In genomic region chr11:116245616-116246015, GRCm38 (mm10) we compare ENCODE assay signal across 29 mouse cellular contexts. TPM values are rescaled to one million over a fixed set of nuclear protein-coding genes. Genes with fewer than 3 reads are reported as not detected.
DNase-seq lines count a peak whose midpoint lies in the region; ATAC-seq and TF ChIP-seq lines count a peak whose summit lies in the region.
"Had no signal": no experiment of that assay in that cellular context is flagged by ENCODE, and none has a peak within 500 bp of the region (broad histone marks: within the 10 kb centered on the region; RNA-seq: fewer than 3 reads in every experiment).

No protein-coding gene starts in this region.

- 63% methylated on average over 6 of the region's 6 CpGs for WGBS in kidney, embryonic 14.5 days
- WGBS in kidney, embryonic 15.5 days, result 65% methylated on average over 6 of the region's 6 CpGs
- 54% methylated on average over 6 of the region's 6 CpGs for WGBS in small intestine, adult 2 months
- WGBS in hindbrain, embryonic 12.5 days, result 73% methylated on average over 6 of the region's 6 CpGs

- no peak overlapping the region for H3K9ac ChIP-seq in kidney, embryonic 14.5 days (ENCODE audit: low read depth, low read length)
- no peak overlapping the region for H3K9ac ChIP-seq in kidney, embryonic 15.5 days
- no peak overlapping the region for H3K9ac ChIP-seq in hindbrain, embryonic 12.5 days
- H3K9ac ChIP-seq: embryonic facial prominence, embryonic 13.5 days; forebrain, embryonic 12.5 days; forebrain, embryonic 15.5 days; hindbrain, embryonic 13.5 days had no signal

- no peak overlapping the region for H3K27ac ChIP-seq in kidney, embryonic 14.5 days (ENCODE audit: low read depth, low read length)
- no peak overlapping the region for H3K27ac ChIP-seq in kidney, embryonic 15.5 days
- peak overlapping the region; percentile 40 for H3K27ac ChIP-seq in small intestine, adult 2 months (ENCODE audit: insufficient read depth, low read depth, low read length)
- H3K27ac ChIP-seq in hindbrain, embryonic 12.5 days, result no peak overlapping the region
- H3K27ac ChIP-seq: embryonic facial prominence, embryonic 10.5 days; embryonic facial prominence, embryonic 13.5 days; forebrain, embryonic 12.5 days; forebrain, embryonic 15.5 days; gastrocnemius, adult 2 months; hindbrain, embryonic 13.5 days had no signal

- DNase-seq in kidney, adult 11 months, result peak; percentile 78
- peak; percentile 71 to 73 for DNase-seq in kidney, adult 8-10 months
- peak; percentile 44 for DNase-seq in kidney, postnatal 14 days
- no peak for DNase-seq in frontal cortex, postnatal 25 days (ENCODE audit: low spot score in 2 of 2)
- DNase-seq: adrenal gland, adult 2 months; adrenal gland, postnatal 14 days; B cell, adult 2 months; cerebellum, adult 11 months; cerebellum, adult 2 months; cerebellum, adult 9-11 months; cerebellum, postnatal 25 days; embryo, embryonic 11 days; gastrocnemius, adult 2 months; gastrocnemius, postnatal 14 days; heart, adult 11 months had no signal

- TF ChIP-seq POLR2A in small intestine, adult 2 months (IDR thresholded peaks at IDR 0.05; ENCODE audit: low read depth, low read length), result no peak

- H3K4me1 ChIP-seq in kidney, embryonic 14.5 days (ENCODE audit: control insufficient read depth, insufficient read depth, low read length), result peaks cover 18% of the 10 kb centered on the region
- peaks cover 20% of the 10 kb centered on the region for H3K4me1 ChIP-seq in kidney, embryonic 15.5 days
- H3K4me1 ChIP-seq in small intestine, adult 2 months (ENCODE audit: control insufficient read depth, insufficient read depth, insufficient read length, low read length), result peaks cover 41% of the 10 kb centered on the region
- H3K4me1 ChIP-seq in hindbrain, embryonic 12.5 days, result peaks cover 9% of the 10 kb centered on the region
- H3K4me1 ChIP-seq: forebrain, embryonic 12.5 days; forebrain, embryonic 15.5 days had no signal

- H3K36me3 ChIP-seq in kidney, embryonic 14.5 days (ENCODE audit: control insufficient read depth, insufficient read depth, low read length), result peaks cover 71% of the 10 kb centered on the region
- H3K36me3 ChIP-seq in kidney, embryonic 15.5 days, result peaks cover 74% of the 10 kb centered on the region
- peaks cover 59% of the 10 kb centered on the region for H3K36me3 ChIP-seq in small intestine, adult 2 months (ENCODE audit: control insufficient read depth, insufficient read depth, low read length)
- peaks cover 72% of the 10 kb centered on the region for H3K36me3 ChIP-seq in hindbrain, embryonic 12.5 days

- no peak overlapping the region for H3K4me2 ChIP-seq in kidney, embryonic 14.5 days (replicated peaks; ENCODE audit: low read depth, low read length)
- H3K4me2 ChIP-seq in kidney, embryonic 15.5 days, result no peak overlapping the region
- no peak overlapping the region for H3K4me2 ChIP-seq in hindbrain, embryonic 12.5 days (replicated peaks)
- H3K4me2 ChIP-seq: embryonic facial prominence, embryonic 13.5 days; forebrain, embryonic 12.5 days; forebrain, embryonic 15.5 days; heart, embryonic 11.5 days; hindbrain, embryonic 13.5 days had no signal

- no peak overlapping the region for H3K4me3 ChIP-seq in kidney, embryonic 14.5 days (ENCODE audit: low read length)
- no peak overlapping the region for H3K4me3 ChIP-seq in kidney, embryonic 15.5 days (replicated peaks)
- no peak overlapping the region for H3K4me3 ChIP-seq in small intestine, adult 2 months (ENCODE audit: low read depth, low read length)
- H3K4me3 ChIP-seq in hindbrain, embryonic 12.5 days, result no peak overlapping the region
- H3K4me3 ChIP-seq: embryonic facial prominence, embryonic 10.5 days; embryonic facial prominence, embryonic 13.5 days; erythroblast, embryonic 14.5 days; forebrain, embryonic 12.5 days; forebrain, embryonic 15.5 days; gastrocnemius, adult 2 months; hindbrain, embryonic 13.5 days had no signal

- H3K9me3 ChIP-seq in kidney, embryonic 14.5 days (ENCODE audit: control insufficient read depth, low read length), result no peaks in the 10 kb centered on the region
- H3K9me3 ChIP-seq in kidney, embryonic 15.5 days (replicated peaks), result no peaks in the 10 kb centered on the region
- no peaks in the 10 kb centered on the region for H3K9me3 ChIP-seq in hindbrain, embryonic 12.5 days (replicated peaks)
- H3K9me3 ChIP-seq: embryonic facial prominence, embryonic 10.5 days; embryonic facial prominence, embryonic 13.5 days; forebrain, embryonic 12.5 days; forebrain, embryonic 15.5 days; hindbrain, embryonic 13.5 days had no signal

- no peak for TF ChIP-seq CTCF in small intestine, adult 2 months (IDR thresholded peaks at IDR 0.05; ENCODE audit: extremely low read depth, insufficient read length, insufficient replicate concordance, low read depth, low read length)

- no peak for ATAC-seq in kidney, embryonic 14.5 days (ENCODE audit: low FRiP score, low TSS enrichment)
- no peak for ATAC-seq in kidney, embryonic 15.5 days (replicated peaks; ENCODE audit: low FRiP score)
- no peak for ATAC-seq in hindbrain, embryonic 12.5 days (ENCODE audit: low FRiP score)
- ATAC-seq: forebrain, embryonic 15.5 days; hindbrain, embryonic 16.5 days had no signal

- no peaks in the 10 kb centered on the region for H3K27me3 ChIP-seq in kidney, embryonic 14.5 days (ENCODE audit: control insufficient read depth, insufficient read depth, low read length)
- no peaks in the 10 kb centered on the region for H3K27me3 ChIP-seq in kidney, embryonic 15.5 days
- no peaks in the 10 kb centered on the region for H3K27me3 ChIP-seq in small intestine, adult 2 months (ENCODE audit: control insufficient read depth, insufficient read depth, low read length)
- H3K27me3 ChIP-seq in hindbrain, embryonic 12.5 days, result no peaks in the 10 kb centered on the region
- H3K27me3 ChIP-seq: CH12.LX; embryonic facial prominence, embryonic 13.5 days; forebrain, embryonic 12.5 days; forebrain, embryonic 15.5 days; hindbrain, embryonic 13.5 days had no signal

RNA-seq across cellular contexts. Expression of gene Evpl, which starts 7.7 kb away (rescaled TPM):
- polyA plus RNA-seq in kidney, embryonic 14.5 days (2014; fragmentation: Nextera tagmentation; extraction: Ambion mirVana), result 1.4 and 2.6 TPM in 2 replicates
- 2.8 and 2.9 TPM in 2 replicates for polyA plus RNA-seq in kidney, embryonic 15.5 days (2015; fragmentation: Nextera tagmentation; extraction: Ambion mirVana)
- polyA plus RNA-seq in small intestine, adult 2 months (2012; rRNA removed), result 6.3 and 12.1 TPM in 2 replicates
- 1.0 and 1.3 TPM in 2 replicates for polyA plus RNA-seq in hindbrain, embryonic 12.5 days (2016; fragmentation: Nextera tagmentation; extraction: Ambion mirVana)

RNA-seq across cellular contexts. Expression of gene Srp68, which starts 28.4 kb away (rescaled TPM):
- polyA plus RNA-seq in kidney, embryonic 14.5 days (2014; fragmentation: Nextera tagmentation; extraction: Ambion mirVana), result 60.6 and 85.6 TPM in 2 replicates
- 91.3 and 96.5 TPM in 2 replicates for polyA plus RNA-seq in kidney, embryonic 15.5 days (2015; fragmentation: Nextera tagmentation; extraction: Ambion mirVana)
- 21.2 and 39.0 TPM in 2 replicates for polyA plus RNA-seq in small intestine, adult 2 months (2012; rRNA removed)
- polyA plus RNA-seq in hindbrain, embryonic 12.5 days (2016; fragmentation: Nextera tagmentation; extraction: Ambion mirVana), result 85.2 and 88.0 TPM in 2 replicates

RNA-seq across cellular contexts. Expression of gene Galr2, which starts 35.1 kb away (rescaled TPM):
- 0.13 TPM in 1 of 2 replicates, not detected in the other for polyA plus RNA-seq in kidney, embryonic 14.5 days (2014; fragmentation: Nextera tagmentation; extraction: Ambion mirVana)
- polyA plus RNA-seq in kidney, embryonic 15.5 days (2015; fragmentation: Nextera tagmentation; extraction: Ambion mirVana), result 0.22 and 0.32 TPM in 2 replicates
- 3.1 and 9.5 TPM in 2 replicates for polyA plus RNA-seq in small intestine, adult 2 months (2012; rRNA removed)
- polyA plus RNA-seq in hindbrain, embryonic 12.5 days (2016; fragmentation: Nextera tagmentation; extraction: Ambion mirVana), result 0.53 and 0.56 TPM in 2 replicates
- polyA plus RNA-seq: erythroblast, embryonic 14.5 days; forebrain, embryonic 15.5 days; heart, embryonic 14.5 days had no signal

RNA-seq across cellular contexts. Expression of gene Acox1, which starts 46.8 kb away (rescaled TPM):
- 16.3 and 27.4 TPM in 2 replicates for polyA plus RNA-seq in kidney, embryonic 14.5 days (2014; fragmentation: Nextera tagmentation; extraction: Ambion mirVana)
- 32.6 and 35.9 TPM in 2 replicates for polyA plus RNA-seq in kidney, embryonic 15.5 days (2015; fragmentation: Nextera tagmentation; extraction: Ambion mirVana)
- 71.1 and 112 TPM in 2 replicates for polyA plus RNA-seq in small intestine, adult 2 months (2012; rRNA removed)
- polyA plus RNA-seq in hindbrain, embryonic 12.5 days (2016; fragmentation: Nextera tagmentation; extraction: Ambion mirVana), result 43.8 and 45.9 TPM in 2 replicates

RNA-seq across cellular contexts. Expression of gene Ten1, which starts 47.0 kb away (rescaled TPM):
- polyA plus RNA-seq in kidney, embryonic 14.5 days (2014; fragmentation: Nextera tagmentation; extraction: Ambion mirVana), result 74.1 and 76.3 TPM in 2 replicates
- polyA plus RNA-seq in kidney, embryonic 15.5 days (2015; fragmentation: Nextera tagmentation; extraction: Ambion mirVana), result 75.6 and 79.4 TPM in 2 replicates
- 15.8 and 27.7 TPM in 2 replicates for polyA plus RNA-seq in small intestine, adult 2 months (2012; rRNA removed)
- polyA plus RNA-seq in hindbrain, embryonic 12.5 days (2016; fragmentation: Nextera tagmentation; extraction: Ambion mirVana), result 57.4 and 63.1 TPM in 2 replicates

Comparison
In these comparisons a context has a peak if more than half of its experiments do, and no peak if none do; other contexts are left out.
1. DNase-seq: peak in kidney, adult 11 months (single experiment), kidney, adult 8-10 months (2 of 2) and kidney, postnatal 14 days (single experiment); none in frontal cortex, postnatal 25 days (0 of 2).